In genomic region chr8:84640010-84640588, GRCm38 (mm10) we compare ENCODE assay signal across 8 mouse cellular contexts. TPM values are rescaled to one million over a fixed set of nuclear protein-coding genes. Genes with fewer than 3 reads are reported as not detected.
DNase-seq lines count a peak whose midpoint lies in the region; ATAC-seq and TF ChIP-seq lines count a peak whose summit lies in the region.

No protein-coding gene starts in this region.

- peaks cover 17% of the 10 kb centered on the region for H3K4me1 ChIP-seq in forebrain, embryonic 16.5 days (replicated peaks; ENCODE audit: control insufficient read depth, insufficient read depth, low read length)
- H3K4me1 ChIP-seq in liver, embryonic 16.5 days (ENCODE audit: control insufficient read depth, low read depth, low read length) = peaks cover 16% of the 10 kb centered on the region

- H3K27me3 ChIP-seq in C2C12 (ENCODE audit: control insufficient read depth, insufficient read depth, insufficient read length) = no peaks in the 10 kb centered on the region
- no peaks in the 10 kb centered on the region for H3K27me3 ChIP-seq in forebrain, embryonic 16.5 days (replicated peaks; ENCODE audit: control insufficient read depth, insufficient read depth, low read length)
- peaks cover 16% of the 10 kb centered on the region for H3K27me3 ChIP-seq in liver, embryonic 16.5 days (ENCODE audit: control insufficient read depth, insufficient read depth, low read depth, low read length)

- H3K27ac ChIP-seq in forebrain, embryonic 16.5 days (ENCODE audit: low read length) = no peak overlapping the region
- 0 out of 2 replicates have a peak overlapping the region, but pooled peaks have one; percentile 52 for H3K27ac ChIP-seq in liver, embryonic 16.5 days (ENCODE audit: low read length)

- intact Hi-C loops in left cerebral cortex, postnatal 4 days (cut with DNase I) = no loop called here

- no peak for TF ChIP-seq CTCF in C2C12 (IDR thresholded peaks at IDR 0.05; ENCODE audit: control insufficient read depth, insufficient read depth, insufficient read length)

- H3K9ac ChIP-seq in forebrain, embryonic 16.5 days (replicated peaks; ENCODE audit: low read depth, low read length) = peak overlapping the region; percentile 52; the same call in 1 of the 2 replicates
- H3K9ac ChIP-seq in liver, embryonic 16.5 days (ENCODE audit: low read depth, low read length) = peak overlapping the region; percentile 65

- H3ac ChIP-seq in C2C12 (ENCODE audit: control insufficient read depth, insufficient read length, low read depth) = no peak overlapping the region

- peak overlapping the region; percentile 66 for H3K4me2 ChIP-seq in forebrain, embryonic 16.5 days (ENCODE audit: low read length)
- H3K4me2 ChIP-seq in liver, embryonic 16.5 days (ENCODE audit: low read depth, low read length) = peak overlapping the region; percentile 78

- no peaks in the 10 kb centered on the region for H3K36me3 ChIP-seq in C2C12 (ENCODE audit: control insufficient read depth, insufficient read depth)
- H3K36me3 ChIP-seq in forebrain, embryonic 16.5 days (ENCODE audit: control insufficient read depth, insufficient read depth) = no peaks in the 10 kb centered on the region
- H3K36me3 ChIP-seq in liver, embryonic 16.5 days (ENCODE audit: control insufficient read depth, insufficient read depth) = no peaks in the 10 kb centered on the region

- H3K79me3 ChIP-seq in C2C12 (ENCODE audit: low read depth) = no peaks in the 10 kb centered on the region

- DNase-seq in embryo, embryonic 10.5 days (ENCODE audit: low spot score) = peak; percentile 42
- DNase-seq in embryo, embryonic 10 days (ENCODE audit: low spot score) = no peak
- DNase-seq in adrenal gland, adult 18-20 months (ENCODE audit: low spot score in 2 of 2) = no peak
- no peak for DNase-seq in frontal cortex, postnatal 36 days (ENCODE audit: low spot score in 2 of 2)
- no peak for DNase-seq in left cerebral cortex, postnatal 4 days

- WGBS in forebrain, embryonic 16.5 days = 29% methylated on average over 9 of the region's 9 CpGs
- 40% methylated on average over 9 of the region's 9 CpGs for WGBS in liver, embryonic 16.5 days (ENCODE audit: insufficient replicate concordance)

- H3K9me3 ChIP-seq in forebrain, embryonic 16.5 days (ENCODE audit: control insufficient read depth, low read length) = no peaks in the 10 kb centered on the region
- no peaks in the 10 kb centered on the region for H3K9me3 ChIP-seq in liver, embryonic 16.5 days (replicated peaks; ENCODE audit: control insufficient read depth, low read length)

- no peak for ATAC-seq in forebrain, embryonic 16.5 days
- no peak for ATAC-seq in liver, embryonic 16.5 days (ENCODE audit: low read depth)

- H3K4me3 ChIP-seq in C2C12 (ENCODE audit: insufficient read depth, poor library complexity, severe bottlenecking) = peak overlapping the region; percentile 39
- H3K4me3 ChIP-seq in forebrain, embryonic 16.5 days (replicated peaks; ENCODE audit: low read length) = peak overlapping the region; percentile 55
- H3K4me3 ChIP-seq in liver, embryonic 16.5 days (ENCODE audit: low read depth, low read length) = peak overlapping the region; percentile 73

- H3K79me2 ChIP-seq in C2C12 (ENCODE audit: control insufficient read depth, insufficient read depth) = no peaks in the 10 kb centered on the region

TF ChIP-seq in C2C12, 6 proteins besides CTCF, POLR2A, EP300 and RAD21:
- TF ChIP-seq MYOG (IDR thresholded peaks at IDR 0.05; ENCODE audit: control insufficient read depth, extremely low read depth, insufficient read length) = no peak

RNA-seq across cellular contexts. Expression of gene Ier2, which starts 22.6 kb away (rescaled TPM):
- 61.4 TPM for polyA plus RNA-seq in C2C12 (2012; fragmentation: generic; extraction: Trizol)
- 22.5 and 25.5 TPM in 2 replicates for polyA plus RNA-seq in forebrain, embryonic 16.5 days (2015; fragmentation: Nextera tagmentation; extraction: Ambion mirVana)
- 17.3 and 20.3 TPM in 2 replicates for polyA plus RNA-seq in liver, embryonic 16.5 days (2015; fragmentation: Nextera tagmentation; extraction: Ambion mirVana)
- 10 to 100 TPM; 20.7 to 24.6 TPM for total RNA-seq in adrenal gland, adult 18-20 months (2021)
- 10 to 100 TPM; 10.2 to 10.7 TPM for total RNA-seq in left cerebral cortex, postnatal 4 days (2021)

RNA-seq across cellular contexts. Expression of gene Trmt1, which starts 46.0 kb away (rescaled TPM):
- polyA plus RNA-seq in C2C12 (2012; fragmentation: generic; extraction: Trizol) = 117 TPM
- 63.4 and 73.3 TPM in 2 replicates for polyA plus RNA-seq in forebrain, embryonic 16.5 days (2015; fragmentation: Nextera tagmentation; extraction: Ambion mirVana)
- 27.3 and 27.7 TPM in 2 replicates for polyA plus RNA-seq in liver, embryonic 16.5 days (2015; fragmentation: Nextera tagmentation; extraction: Ambion mirVana)
- total RNA-seq in adrenal gland, adult 18-20 months (2021) = 10 to 100 TPM; 66.3 to 79.0 TPM
- 100 to 1,000 TPM; 110 to 112 TPM for total RNA-seq in left cerebral cortex, postnatal 4 days (2021)

RNA-seq across cellular contexts. Expression of gene Nacc1, which starts 47.6 kb away (rescaled TPM):
- polyA plus RNA-seq in C2C12 (2012; fragmentation: generic; extraction: Trizol) = 81.5 TPM
- polyA plus RNA-seq in forebrain, embryonic 16.5 days (2015; fragmentation: Nextera tagmentation; extraction: Ambion mirVana) = 15.5 and 15.7 TPM in 2 replicates
- 5.4 and 6.3 TPM in 2 replicates for polyA plus RNA-seq in liver, embryonic 16.5 days (2015; fragmentation: Nextera tagmentation; extraction: Ambion mirVana)
- total RNA-seq in adrenal gland, adult 18-20 months (2021) = 10 to 100 TPM; 71.3 to 77.8 TPM
- total RNA-seq in left cerebral cortex, postnatal 4 days (2021) = 10 to 100 TPM; 68.4 to 72.1 TPM
